Mouse (Mus musculus) liver, embryonic 14.5 days (tissue): Measurements from ENCODE around the gene Clcn1. TPM values are rescaled to one million over a fixed set of nuclear protein-coding genes. Genes with fewer than 3 reads are reported as not detected.

ENCODE experiments used
- ATAC-seq: fragments of 200-750 bp; cut with Nextera tagmentation; 2 replicates; pipeline ENCODE4 v1.8.0; 2017; ENCODE audit warnings: moderate number of reproducible peaks, mild to moderate bottlenecking, moderate library complexity; ENCODE audit not compliant: insufficient read depth
- DNase-seq, 3 experiments: peaks; one replicate each; pipeline ENCODE4 v3.0.0-alpha.2; 2012 to 2013; ENCODE audit warnings: low read depth in 3 of 3, low spot score in 3 of 3
- H3K27ac ChIP-seq: fragments of 300-500 bp; sonication (generic); 2 replicates; pipeline ENCODE4 v1.5.1; 2014; ENCODE audit warnings: moderate library complexity, mild to moderate bottlenecking, control low read depth, inconsistent platforms
- H3K27me3 ChIP-seq: fragments of 300-500 bp; sonication (generic); 2 replicates; pipeline ENCODE4 v1.6.1; 2014; ENCODE audit warnings: mild to moderate bottlenecking, low read length, moderate library complexity; ENCODE audit not compliant: control insufficient read depth, insufficient read depth
- H3K36me3 ChIP-seq: fragments of 300-500 bp; sonication (generic); replicated peaks from 2 replicates; pipeline ENCODE4 v1.6.1; 2014; ENCODE audit warnings: low read depth; ENCODE audit not compliant: control insufficient read depth, insufficient read depth
- H3K4me1 ChIP-seq, 2 experiments: fragments of 200-500 bp in 1 of 2; fragments of 300-500 bp in 1 of 2; sonication (generic) in 1 of 2; replicated peaks; 2 replicates each; pipeline ENCODE4 v1.6.1; 2012 to 2014; ENCODE audit warnings: antibody characterized with exemption in 1 of 2, inconsistent platforms in 1 of 2, low read length in 1 of 2; ENCODE audit not compliant: control insufficient read depth in 2 of 2, insufficient read depth in 2 of 2
- H3K4me2 ChIP-seq: fragments of 300-500 bp; sonication (generic); 2 replicates; pipeline ENCODE4 v1.6.1; 2014; ENCODE audit warnings: low read depth, mild to moderate bottlenecking, control low read depth, moderate library complexity
- H3K4me3 ChIP-seq, 2 experiments: fragments of 200-500 bp in 1 of 2; fragments of 300-500 bp in 1 of 2; sonication (generic) in 1 of 2; 2 replicates each; pipeline ENCODE4 v1.5.1; 2012 to 2014; ENCODE audit warnings: low read depth in 2 of 2, low read length in 2 of 2, mild to moderate bottlenecking in 2 of 2, control low read depth in 1 of 2, inconsistent platforms in 1 of 2, moderate library complexity in 1 of 2; ENCODE audit not compliant: insufficient read depth in 1 of 2
- H3K9ac ChIP-seq: fragments of 300-500 bp; sonication (generic); replicated peaks from 2 replicates; pipeline ENCODE4 v1.6.1; 2014; ENCODE audit warnings: mild to moderate bottlenecking, control low read depth, moderate library complexity
- H3K9me3 ChIP-seq: fragments of 300-500 bp; sonication (generic); 2 replicates; pipeline ENCODE4 v1.6.1; 2016; ENCODE audit warnings: low read length, mixed read lengths; ENCODE audit not compliant: control insufficient read depth
- CTCF ChIP-seq: IDR thresholded peaks from 2 replicates; pipeline ENCODE4 v1.5.1; 2016; ENCODE audit warnings: antibody characterized with exemption, low read depth, control low read depth
- EP300 ChIP-seq: IDR thresholded peaks from 2 replicates; pipeline ENCODE4 v1.6.1; 2016; ENCODE audit warnings: antibody characterized with exemption, low read depth
- WGBS: fragments of 180-500 bp; shearing (Covaris S2); extraction: QIAGEN DNeasy Blood & Tissue Kit; methylation state at CpG from one replicate; pipeline ENCODE4 v1.1.7; 2014; ENCODE audit not compliant: insufficient replicate concordance; 5-methylcytosine and 5-hydroxymethylcytosine counted together
- polyA plus RNA-seq, 2 experiments: library from polyadenylated mRNA; depleted of rRNA in 1 of 2; stranded (reverse) in 1 of 2; unstranded in 1 of 2; fragments of >200 nt; fragmentation: Nextera tagmentation in 1 of 2; extraction: Ambion mirVana in 1 of 2; gene quantifications; 2 replicates each; pipeline versions ENCODE4 v1.2.1 to v1.2.3; 2012 to 2014

Gene Clcn1
- polyA plus RNA-seq, 2 experiments = 0.30 TPM; not detected in 1

DNA sequence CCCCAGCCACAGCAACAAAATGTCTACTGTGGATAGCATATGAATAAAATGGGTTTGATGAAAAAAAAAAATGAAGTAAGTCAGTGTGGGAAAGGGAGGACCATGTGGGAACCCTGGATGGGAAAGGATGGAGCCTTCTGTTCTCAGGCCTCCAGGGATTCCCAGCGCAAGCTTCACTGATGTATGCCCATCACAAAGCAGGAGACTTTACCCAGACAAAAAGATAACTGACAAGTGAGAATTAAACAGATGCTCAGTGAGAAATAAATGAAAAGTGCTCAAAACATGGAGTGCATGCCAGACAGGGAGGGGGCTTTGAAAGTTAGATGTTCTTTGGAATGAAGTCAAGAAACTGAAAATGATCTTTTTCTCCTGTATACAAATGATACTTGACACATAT, 38.5 kb upstream of the Clcn1 start:
- no peak for ATAC-seq
- Histone ChIP-seq H3K4me1 (peaks cover 12 to 16% of the 10 kb centered on the region in 2 experiments), H3K9me3 (no peaks in the 10 kb centered on the region), H3K36me3 (no peaks in the 10 kb centered on the region), H3K4me3 (no peak overlapping the region), H3K27me3 (no peaks in the 10 kb centered on the region), H3K4me2 (no peak overlapping the region), H3K9ac (no peak overlapping the region), H3K27ac (no peak overlapping the region)
- no peak for DNase-seq
- no peak for TF ChIP-seq CTCF
- WGBS = 81% methylated on average over 1 of the region's 1 CpGs

DNA sequence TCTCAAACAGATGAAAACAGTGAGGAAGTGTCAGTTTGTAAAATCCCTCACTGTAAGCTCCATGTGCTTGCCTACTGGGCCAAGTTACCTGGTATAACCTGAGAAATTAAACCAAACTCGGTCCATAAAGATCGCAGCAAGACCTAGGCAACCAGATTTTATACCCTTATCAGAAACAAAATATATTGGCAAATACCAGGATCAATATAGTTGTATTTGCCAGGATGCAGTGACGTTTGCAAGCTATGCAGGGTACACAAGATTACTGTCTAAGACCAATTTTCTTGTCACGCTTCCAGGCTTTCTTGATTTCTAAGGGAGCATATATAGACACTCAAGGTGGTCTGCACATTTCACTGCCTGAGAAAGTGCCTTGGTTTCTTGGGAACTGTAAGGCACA, 34.7 kb upstream of the Clcn1 start:
- Histone ChIP-seq H3K4me2 (no peak overlapping the region), H3K9me3 (no peaks in the 10 kb centered on the region), H3K27me3 (no peaks in the 10 kb centered on the region), H3K4me1 (peaks cover 2 to 5% of the 10 kb centered on the region in 2 experiments; a peak in 3 of 4 replicates), H3K9ac (no peak overlapping the region), H3K27ac (no peak overlapping the region), H3K36me3 (no peaks in the 10 kb centered on the region), H3K4me3 (no peak overlapping the region)
- ATAC-seq (no peak), DNase-seq (no peak)
- TF ChIP-seq CTCF (no peak), EP300 (no peak)
- 62% methylated on average over 4 of the region's 4 CpGs for WGBS

- Histone ChIP-seq H3K36me3 (no peaks in the 10 kb centered on the region), H3K27me3 (no peaks in the 10 kb centered on the region), H3K4me1 (peaks cover 3 to 8% of the 10 kb centered on the region in 2 experiments; a peak in 2 of 4 replicates), H3K9me3 (no peaks in the 10 kb centered on the region), H3K27ac (no peak overlapping the region), H3K4me2 (no peak overlapping the region), H3K9ac (no peak overlapping the region), H3K4me3 (no peak overlapping the region)
- WGBS = 66% methylated on average over 2 of the region's 2 CpGs
- ATAC-seq (no peak), DNase-seq (no peak)
- TF ChIP-seq CTCF (no peak), EP300 (no peak)
These were observed 33.4 kb upstream of the Clcn1 start for GRCm38 (mm10) chr6:42253103-42253502.

DNA sequence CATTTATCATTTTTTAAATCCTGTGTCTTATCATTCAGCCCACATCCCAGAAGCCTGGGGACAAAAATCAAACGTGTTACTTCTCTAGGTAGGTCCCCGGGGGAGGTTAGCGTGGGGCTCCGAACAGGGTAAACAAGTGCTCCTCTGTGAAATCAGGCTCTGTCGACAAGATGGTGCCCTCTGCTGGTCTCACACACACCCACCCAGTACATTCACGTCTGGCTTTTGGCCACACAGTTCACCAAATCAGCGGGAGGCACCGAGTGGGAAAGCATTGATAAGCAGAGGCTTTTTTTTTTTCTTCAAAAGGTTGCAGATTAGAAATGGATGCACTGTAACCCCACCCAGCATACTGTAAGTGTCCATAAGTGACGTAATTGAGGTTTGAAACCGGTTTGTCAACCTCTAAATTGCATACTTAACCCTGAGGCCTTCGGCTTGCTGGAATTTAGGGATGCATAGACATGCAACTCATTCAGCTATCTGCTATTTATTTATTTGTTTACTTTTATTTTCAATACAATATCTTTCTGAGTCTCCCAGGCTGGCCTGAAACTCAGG, 29.1 kb upstream of the Clcn1 start:
- ATAC-seq = peak; percentile 85
- Histone ChIP-seq H3K4me3 (no peak overlapping the region), H3K27ac (no peak overlapping the region), H3K27me3 (no peaks in the 10 kb centered on the region), H3K4me1 (peaks cover 3 to 11% of the 10 kb centered on the region in 2 experiments; a peak in 2 of 4 replicates), H3K9me3 (no peaks in the 10 kb centered on the region), H3K36me3 (no peaks in the 10 kb centered on the region), H3K4me2 (no peak overlapping the region), H3K9ac (no peak overlapping the region)
- WGBS = 10% methylated on average over 11 of the region's 11 CpGs
- peak; percentile 53 to 67 (median 63) for DNase-seq
- peak; percentile 87 for TF ChIP-seq CTCF
- 0 out of 2 replicates have a peak, but pooled peaks have one; percentile 38 for TF ChIP-seq EP300

DNA sequence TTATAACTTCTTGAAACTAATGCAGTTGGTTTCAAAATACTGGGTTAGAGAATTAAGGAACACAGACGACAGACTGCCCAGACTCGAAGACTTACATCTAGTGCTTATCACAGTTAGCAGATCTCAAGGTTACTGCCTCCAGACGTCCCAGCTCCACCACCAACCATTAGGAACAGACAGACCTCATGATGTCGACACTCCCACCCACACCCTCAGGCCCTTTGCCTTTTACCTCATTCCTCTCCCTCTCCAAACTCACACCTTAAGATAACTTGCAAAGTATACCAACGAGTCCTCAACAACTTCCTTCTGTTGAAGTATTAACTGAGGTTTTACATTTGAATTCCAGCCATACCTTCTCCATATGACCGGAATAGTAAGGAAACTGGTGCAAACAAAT, 26.1 kb upstream of the Clcn1 start:
- Histone ChIP-seq H3K9ac (no peak overlapping the region), H3K9me3 (no peaks in the 10 kb centered on the region), H3K27ac (no peak overlapping the region), H3K4me2 (no peak overlapping the region), H3K27me3 (no peaks in the 10 kb centered on the region), H3K4me3 (no peak overlapping the region), H3K4me1 (peaks cover 8 to 17% of the 10 kb centered on the region in 2 experiments), H3K36me3 (no peaks in the 10 kb centered on the region)
- ATAC-seq (no peak), DNase-seq (no peak)
- 24% methylated on average over 6 of the region's 6 CpGs for WGBS
- TF ChIP-seq EP300 (no peak), CTCF (no peak)
